10 mouse cellular contexts compared by ENCODE assay signal in the genomic region with DNA sequence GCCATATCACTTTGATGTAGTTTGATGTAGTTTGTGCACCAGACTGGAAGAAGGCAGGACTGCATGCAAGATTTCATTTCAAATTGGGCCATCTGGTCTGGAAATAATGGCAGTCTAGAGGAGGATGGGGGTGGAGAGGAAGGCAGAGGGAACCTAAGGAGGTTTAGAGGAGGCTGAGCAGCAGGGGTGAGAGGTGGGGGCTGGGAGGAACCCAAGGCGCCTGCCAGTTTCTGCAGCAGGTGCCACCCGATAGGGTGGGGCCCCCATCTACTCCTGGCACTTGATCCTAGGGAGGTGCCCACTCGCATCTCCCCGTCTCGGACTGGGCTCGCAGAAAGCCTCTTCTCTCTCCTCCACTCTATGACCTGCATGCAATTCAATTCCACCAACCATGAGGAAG. TPM values are rescaled to one million over a fixed set of nuclear protein-coding genes. Genes with fewer than 3 reads are reported as not detected.
DNase-seq lines count a peak whose midpoint lies in the region; ATAC-seq and TF ChIP-seq lines count a peak whose summit lies in the region.
"Had no signal": no experiment of that assay in that cellular context is flagged by ENCODE, and none has a peak within 500 bp of the region (broad histone marks: within the 10 kb centered on the region; RNA-seq: fewer than 3 reads in every experiment).

No protein-coding gene starts in this region.

- no peak overlapping the region for H3K4me2 ChIP-seq in kidney, postnatal 0 days (ENCODE audit: low read length)
- H3K4me2 ChIP-seq: embryonic facial prominence, embryonic 15.5 days had no signal

- H3K4me1 ChIP-seq in kidney, postnatal 0 days (replicated peaks; ENCODE audit: insufficient read depth, low read length), result peaks cover 17% of the 10 kb centered on the region
- peaks cover 39% of the 10 kb centered on the region for H3K4me1 ChIP-seq in brown adipose tissue, adult 24 weeks (ENCODE audit: control insufficient read depth, insufficient read depth, insufficient read length, low read length)
- H3K4me1 ChIP-seq in limb, embryonic 10.5 days, result peaks cover 46% of the 10 kb centered on the region
- peaks cover 42% of the 10 kb centered on the region for H3K4me1 ChIP-seq in midbrain, embryonic 10.5 days

- peak; percentile 11 for ATAC-seq in kidney, postnatal 0 days (replicated peaks; ENCODE audit: low FRiP score, low read depth)
- ATAC-seq: Patski had no signal

- DNase-seq in kidney, postnatal 0 days (ENCODE audit: low spot score), result peak; percentile 83
- DNase-seq in kidney, postnatal 14 days, result no peak
- peak; percentile 22 for DNase-seq in limb, embryonic 10.5 days (ENCODE audit: low spot score)
- peak; percentile 75 to 88 for DNase-seq in spleen, postnatal 10 days (ENCODE audit: low spot score in 2 of 2)
- DNase-seq in testis, postnatal 10 days (ENCODE audit: low spot score), result no peak
- DNase-seq in midbrain, embryonic 10.5 days (ENCODE audit: low spot score), result no peak
- no peak for DNase-seq in heart, postnatal 25 days (ENCODE audit: low spot score)

- H3K9ac ChIP-seq in kidney, postnatal 0 days (ENCODE audit: low read depth, low read length), result no peak overlapping the region
- H3K9ac ChIP-seq: embryonic facial prominence, embryonic 15.5 days had no signal

- no peak for TF ChIP-seq CTCF in kidney, postnatal 0 days (IDR thresholded peaks at IDR 0.05; ENCODE audit: low read depth)

- H3K9me3 ChIP-seq in kidney, postnatal 0 days (replicated peaks; ENCODE audit: low read length), result no peaks in the 10 kb centered on the region
- no peaks in the 10 kb centered on the region for H3K9me3 ChIP-seq in limb, embryonic 10.5 days (replicated peaks)
- no peaks in the 10 kb centered on the region for H3K9me3 ChIP-seq in midbrain, embryonic 10.5 days (replicated peaks)
- H3K9me3 ChIP-seq: embryonic facial prominence, embryonic 15.5 days had no signal

- peak overlapping the region; percentile 54; the same call in 1 of the 2 replicates for H3K27ac ChIP-seq in kidney, postnatal 0 days
- peak overlapping the region; percentile 21; the same call in 1 of the 2 replicates for H3K27ac ChIP-seq in brown adipose tissue, adult 24 weeks (replicated peaks; ENCODE audit: low read depth, low read length)
- H3K27ac ChIP-seq in limb, embryonic 10.5 days, result peak overlapping the region; percentile 19; the same call in 1 of the 2 replicates
- no peak overlapping the region for H3K27ac ChIP-seq in midbrain, embryonic 10.5 days (replicated peaks)

- no peak overlapping the region for H3K4me3 ChIP-seq in kidney, postnatal 0 days (replicated peaks; ENCODE audit: low read depth, low read length)
- H3K4me3 ChIP-seq in brown adipose tissue, adult 24 weeks (ENCODE audit: insufficient read depth, low read depth, low read length), result no peak overlapping the region
- no peak overlapping the region for H3K4me3 ChIP-seq in limb, embryonic 10.5 days
- H3K4me3 ChIP-seq in midbrain, embryonic 10.5 days, result no peak overlapping the region
- H3K4me3 ChIP-seq: embryonic facial prominence, embryonic 15.5 days had no signal

- no peaks in the 10 kb centered on the region for H3K36me3 ChIP-seq in kidney, postnatal 0 days (ENCODE audit: insufficient read depth, low read length)
- H3K36me3 ChIP-seq in limb, embryonic 10.5 days, result no peaks in the 10 kb centered on the region
- no peaks in the 10 kb centered on the region for H3K36me3 ChIP-seq in midbrain, embryonic 10.5 days
- H3K36me3 ChIP-seq: embryonic facial prominence, embryonic 15.5 days had no signal

- no peaks in the 10 kb centered on the region for H3K27me3 ChIP-seq in kidney, postnatal 0 days (ENCODE audit: insufficient read depth, low read length)
- no peaks in the 10 kb centered on the region for H3K27me3 ChIP-seq in limb, embryonic 10.5 days (ENCODE audit: low read depth, poor library complexity, severe bottlenecking)
- H3K27me3 ChIP-seq in midbrain, embryonic 10.5 days (ENCODE audit: low read depth, poor library complexity, severe bottlenecking), result peaks cover 13% of the 10 kb centered on the region
- H3K27me3 ChIP-seq: embryonic facial prominence, embryonic 15.5 days; Patski had no signal

- WGBS in kidney, postnatal 0 days, result 48% methylated on average over 6 of the region's 6 CpGs
- 84% methylated on average over 6 of the region's 6 CpGs for WGBS in limb, embryonic 10.5 days
- 84% methylated on average over 6 of the region's 6 CpGs for WGBS in midbrain, embryonic 10.5 days

- intact Hi-C loops in heart, postnatal 25 days (cut with DNase I), result no loop called here

RNA-seq across cellular contexts. Expression of gene Slc16a1, which starts 33.1 kb away (rescaled TPM):
- polyA plus RNA-seq in kidney, postnatal 0 days (2015; fragmentation: Nextera tagmentation; extraction: Ambion mirVana), result 39.6 and 43.2 TPM in 2 replicates
- polyA plus RNA-seq in brown adipose tissue, adult 24 weeks (2012; ENCODE audit: insufficient read depth, insufficient read length, missing spikeins), result 185 and 208 TPM in 2 replicates
- 53.5 and 59.6 TPM in 2 replicates for polyA plus RNA-seq in limb, embryonic 10.5 days (2016; fragmentation: Nextera tagmentation; extraction: Ambion mirVana)
- polyA plus RNA-seq in midbrain, embryonic 10.5 days (2016; fragmentation: Nextera tagmentation; extraction: Ambion mirVana), result 32.8 and 44.3 TPM in 2 replicates
- 100 to 1,000 TPM; 166 to 175 TPM for total RNA-seq in heart, postnatal 25 days (2021)

Comparison
In these comparisons a context has a peak if more than half of its experiments do, and no peak if none do; other contexts are left out.
1. DNase-seq: peak in kidney, postnatal 0 days (single experiment), limb, embryonic 10.5 days (single experiment) and spleen, postnatal 10 days (2 of 2); none in kidney, postnatal 14 days (single experiment), testis, postnatal 10 days (single experiment), midbrain, embryonic 10.5 days (single experiment) and heart, postnatal 25 days (single experiment).